Mouse (Mus musculus) ES-E14 (cell line): ENCODE data around the gene Olfr986. TPM values are rescaled to one million over a fixed set of nuclear protein-coding genes. Genes with fewer than 3 reads are reported as not detected.
"Not testable (repeated sequence)": the region's sequence is repeated elsewhere in the genome, so short reads cannot be mapped to it uniquely, and the experiment has no call there.

Experiments used
- DNase-seq: peaks from one replicate; pipeline ENCODE4 v3.0.0-alpha.2; 2013; ENCODE audit warnings: low read depth, low spot score
- H3K27ac ChIP-seq: 2 replicates; pipeline ENCODE4 v1.5.1; 2012; ENCODE audit warnings: low read depth, mild to moderate bottlenecking, low read length, moderate library complexity, mixed read lengths; ENCODE audit not compliant: poor library complexity, insufficient read depth, severe bottlenecking
- H3K36me3 ChIP-seq: 2 replicates; pipeline ENCODE4 v1.6.1; 2012; ENCODE audit warnings: mild to moderate bottlenecking, low read length, moderate library complexity, mixed read lengths; ENCODE audit not compliant: control insufficient read depth, poor library complexity, insufficient read depth, severe bottlenecking
- H3K4me1 ChIP-seq, 2 experiments: fragments of 150-350 bp in 1 of 2; sonication (generic) in 1 of 2; 2 replicates each; pipeline ENCODE4 v1.6.1; 2012; ENCODE audit warnings: low read length in 2 of 2, mild to moderate bottlenecking in 1 of 2, mixed read lengths in 1 of 2; ENCODE audit not compliant: control insufficient read depth in 2 of 2, insufficient read depth in 2 of 2, poor library complexity in 1 of 2
- H3K4me3 ChIP-seq, 2 experiments: fragments of 150-350 bp in 1 of 2; sonication (generic) in 1 of 2; 2 replicates each; pipeline ENCODE4 v1.5.1; 2012; ENCODE audit warnings: low read length in 2 of 2, low read depth in 1 of 2, mild to moderate bottlenecking in 1 of 2, mixed read lengths in 1 of 2; ENCODE audit not compliant: insufficient read depth in 1 of 2, poor library complexity in 1 of 2, severe bottlenecking in 1 of 2
- H3K9ac ChIP-seq: 2 replicates; pipeline ENCODE4 v1.6.1; 2012; ENCODE audit warnings: low read depth, mild to moderate bottlenecking, low read length, mixed read lengths; ENCODE audit not compliant: poor library complexity, insufficient read depth, severe bottlenecking
- H3K9me3 ChIP-seq: fragments of 150-350 bp; sonication (generic); 2 replicates; pipeline ENCODE4 v1.6.1; 2012; ENCODE audit warnings: low read depth, mild to moderate bottlenecking, low read length; ENCODE audit not compliant: control insufficient read depth, insufficient read depth
- CHD2 ChIP-seq: IDR thresholded peaks from 2 replicates; pipeline ENCODE4 v1.6.1; 2014; ENCODE audit warnings: mild to moderate bottlenecking, low read depth, low read length, inconsistent platforms
- HCFC1 ChIP-seq: IDR thresholded peaks from 2 replicates; pipeline ENCODE4 v1.6.1; 2012; ENCODE audit warnings: low read length, inconsistent platforms, borderline replicate concordance; ENCODE audit not compliant: insufficient read depth
- MAFK ChIP-seq: IDR thresholded peaks from 2 replicates; pipeline ENCODE4 v1.6.1; 2014; ENCODE audit warnings: mild to moderate bottlenecking, low read depth, low read length, inconsistent platforms; ENCODE audit not compliant: insufficient read depth
- ZC3H11A ChIP-seq: IDR thresholded peaks from 2 replicates; pipeline ENCODE4 v1.6.1; 2012; ENCODE audit warnings: low read depth, mild to moderate bottlenecking, inconsistent platforms, low read length, borderline replicate concordance
- ZNF384 ChIP-seq: IDR thresholded peaks from 2 replicates; pipeline ENCODE4 v1.6.1; 2012; ENCODE audit warnings: low read depth, low read length, inconsistent platforms
- in situ Hi-C, 2 experiments: fragments of 600-800 bp; cut with MboI; formaldehyde crosslinking; loops; one replicate each; pipeline ENCODE4 v1.15.1; 2025; ENCODE audit warnings: low sequenced_read_pairs in 2 of 2, inconsistent platforms in 1 of 2; ENCODE audit not compliant: unreplicated experiment in 2 of 2
- total RNA-seq: library from RNA; depleted of rRNA; stranded (reverse); fragments of 300-350 nt; gene quantifications from 2 replicates; pipeline ENCODE4 v1.2.3, GENCODE M21; 2012

The Olfr986 gene
- total RNA-seq, 1 experiment, result 0.31 TPM

GRCm38 (mm10) chr9:40166446-40166845, 14.3 kb upstream of the Olfr986 start:
- Histone ChIP-seq H3K9me3 (no peaks in the 10 kb centered on the region), H3K9ac (no peak overlapping the region), H3K4me1 (no peaks in the 10 kb centered on the region), H3K27ac (no peak overlapping the region), H3K36me3 (no peaks in the 10 kb centered on the region), H3K4me3 (no peak overlapping the region)
- in situ Hi-C loops, result no loop called here
- DNase-seq, result no peak
- no peak for TF ChIP-seq HCFC1

- TF ChIP-seq ZNF384, result no peak
- TF ChIP-seq CHD2, result no peak
- TF ChIP-seq MAFK, result no peak
- no peak for TF ChIP-seq ZC3H11A
- no peak for TF ChIP-seq HCFC1
- Histone ChIP-seq H3K4me3 (no peak overlapping the region), H3K4me1 (no peaks in the 10 kb centered on the region), H3K9me3 (no peaks in the 10 kb centered on the region), H3K36me3 (peaks cover 5% of the 10 kb centered on the region; the same call in 1 of the 2 replicates), H3K9ac (no peak overlapping the region), H3K27ac (no peak overlapping the region)
- no peak for DNase-seq
- in situ Hi-C loops, result no loop called here
These were observed 3.7 kb upstream of the Olfr986 start for GRCm38 (mm10) chr9:40177017-40177416.

- H3K9me3 ChIP-seq, H3K9ac ChIP-seq, in situ Hi-C loops, DNase-seq, H3K36me3 ChIP-seq, H3K27ac ChIP-seq, H3K4me1 ChIP-seq, H3K4me3 ChIP-seq: not testable (repeated sequence)
These were observed 4.4 kb downstream of the Olfr986 start for GRCm38 (mm10) chr9:40185166-40185565.

- no peaks in the 10 kb centered on the region for H3K9me3 ChIP-seq
- H3K9ac ChIP-seq, result peak overlapping the region; percentile 70; the same call in 1 of the 2 replicates
- in situ Hi-C loops, result no loop called here
- peaks cover 0 to 4% of the 10 kb centered on the region in 2 experiments; a peak in 1 of 4 replicates for H3K4me1 ChIP-seq
- no peak for DNase-seq
- peaks cover 2% of the 10 kb centered on the region for H3K36me3 ChIP-seq
- peak overlapping the region; percentile 72 to 87; a peak in 3 of 4 replicates for H3K4me3 ChIP-seq
- H3K27ac ChIP-seq, result no peak overlapping the region
- TF ChIP-seq ZC3H11A, result no peak
- TF ChIP-seq ZNF384, result peak; percentile 94
These were observed 10.6 kb downstream of the Olfr986 start for GRCm38 (mm10) chr9:40191086-40191876.
